Comparison of ENCODE assay signal across 18 mouse cellular contexts in genomic region chr12:37769844-37770243, GRCm38 (mm10). TPM values are rescaled to one million over a fixed set of nuclear protein-coding genes. Genes with fewer than 3 reads are reported as not detected.
A peak's percentile ranks its signal among the peaks of the same experiment; 100 is the strongest.
DNase-seq lines count a peak whose midpoint lies in the region; ATAC-seq lines count a peak whose summit lies in the region.
"Had no signal": no experiment of that assay in that cellular context is flagged by ENCODE, and none has a peak within 500 bp of the region (broad histone marks: within the 10 kb centered on the region; RNA-seq: fewer than 3 reads in every experiment).

No protein-coding gene starts in this region.

- no peak overlapping the region for H3K9ac ChIP-seq in midbrain, embryonic 13.5 days (replicated peaks)
- H3K9ac ChIP-seq in midbrain, embryonic 16.5 days (ENCODE audit: low read depth, low read length), result no peak overlapping the region

- DNase-seq in layer of hippocampus, adult 11-12 months (ENCODE audit: low spot score), result peak; percentile 61
- DNase-seq in layer of hippocampus, postnatal 10 days (ENCODE audit: low spot score in 2 of 2), result no peak
- DNase-seq in fibroblast of lung, adult 2 months (ENCODE audit: low read depth), result peak; percentile 11
- DNase-seq in layer of hippocampus, adult 9-11 months, result peak; percentile 84
- peak; percentile 26 for DNase-seq in right cerebral cortex, postnatal 14 days
- DNase-seq in forebrain, embryonic 10.5 days (ENCODE audit: extremely low spot score, low spot score), result no peak
- DNase-seq: cerebellum, adult 8-10 months; embryo, embryonic 11 days; heart, postnatal 10 days; kidney, postnatal 10 days; lung, adult 2 months; thymus, postnatal 4 days had no signal

- H3K27me3 ChIP-seq in forebrain, embryonic 10.5 days (ENCODE audit: poor library complexity, severe bottlenecking), result no peaks in the 10 kb centered on the region
- H3K27me3 ChIP-seq in midbrain, embryonic 13.5 days, result no peaks in the 10 kb centered on the region
- H3K27me3 ChIP-seq in midbrain, embryonic 16.5 days (ENCODE audit: control insufficient read depth, insufficient read depth, low read depth, low read length), result no peaks in the 10 kb centered on the region
- H3K27me3 ChIP-seq: megakaryocyte, embryonic 14.5 days had no signal

- no peak overlapping the region for H3K4me3 ChIP-seq in forebrain, embryonic 10.5 days
- H3K4me3 ChIP-seq in midbrain, embryonic 13.5 days (replicated peaks), result no peak overlapping the region
- H3K4me3 ChIP-seq in midbrain, embryonic 16.5 days (ENCODE audit: low read depth, low read length), result no peak overlapping the region
- H3K4me3 ChIP-seq: megakaryocyte, embryonic 14.5 days had no signal

- H3K9me3 ChIP-seq in forebrain, embryonic 10.5 days, result no peaks in the 10 kb centered on the region
- H3K9me3 ChIP-seq in midbrain, embryonic 13.5 days, result no peaks in the 10 kb centered on the region
- no peaks in the 10 kb centered on the region for H3K9me3 ChIP-seq in midbrain, embryonic 16.5 days (replicated peaks; ENCODE audit: control insufficient read depth, low read length, poor library complexity, severe bottlenecking)
- H3K9me3 ChIP-seq: megakaryocyte, embryonic 14.5 days had no signal

- H3K27ac ChIP-seq in forebrain, embryonic 10.5 days, result no peak overlapping the region
- no peak overlapping the region for H3K27ac ChIP-seq in midbrain, embryonic 13.5 days
- H3K27ac ChIP-seq in midbrain, embryonic 16.5 days (ENCODE audit: low read length), result no peak overlapping the region

- 90% methylated on average over 1 of the region's 1 CpGs for WGBS in forebrain, embryonic 10.5 days
- 90% methylated on average over 1 of the region's 1 CpGs for WGBS in midbrain, embryonic 13.5 days
- 91% methylated on average over 1 of the region's 1 CpGs for WGBS in midbrain, embryonic 16.5 days

- no peak overlapping the region for H3K4me2 ChIP-seq in midbrain, embryonic 13.5 days (replicated peaks)
- H3K4me2 ChIP-seq in midbrain, embryonic 16.5 days (ENCODE audit: low read length), result no peak overlapping the region

- H3K4me1 ChIP-seq in forebrain, embryonic 10.5 days, result peaks cover 12% of the 10 kb centered on the region
- H3K4me1 ChIP-seq in midbrain, embryonic 13.5 days (replicated peaks), result peaks cover 7% of the 10 kb centered on the region; the same call in 1 of the 2 replicates
- peaks cover 3% of the 10 kb centered on the region; the same call in 1 of the 2 replicates for H3K4me1 ChIP-seq in midbrain, embryonic 16.5 days (ENCODE audit: control insufficient read depth, insufficient read depth, low read length)
- H3K4me1 ChIP-seq: megakaryocyte, embryonic 14.5 days had no signal

- H3K36me3 ChIP-seq in forebrain, embryonic 10.5 days (replicated peaks), result no peaks in the 10 kb centered on the region
- H3K36me3 ChIP-seq in midbrain, embryonic 13.5 days, result no peaks in the 10 kb centered on the region
- no peaks in the 10 kb centered on the region for H3K36me3 ChIP-seq in midbrain, embryonic 16.5 days (ENCODE audit: control insufficient read depth, insufficient read depth, low read length)

- no peak for ATAC-seq in midbrain, embryonic 13.5 days
- ATAC-seq in midbrain, embryonic 16.5 days, result no peak
- ATAC-seq: CD4-positive, CD25-positive, alpha-beta regulatory T cell, adult 4 months; Patski had no signal

RNA-seq across cellular contexts. Expression of gene Dgkb, which starts 47.7 kb away (rescaled TPM):
- total RNA-seq in layer of hippocampus, postnatal 10 days (2021), result 10 to 100 TPM; 75.8 to 85.5 TPM
- 0.55 and 0.71 TPM in 2 replicates for polyA plus RNA-seq in forebrain, embryonic 10.5 days (2016; fragmentation: Nextera tagmentation; extraction: Ambion mirVana)
- polyA plus RNA-seq in midbrain, embryonic 13.5 days (2015; fragmentation: Nextera tagmentation; extraction: Ambion mirVana), result 2.1 and 2.8 TPM in 2 replicates
- polyA plus RNA-seq in midbrain, embryonic 16.5 days (2015; fragmentation: Nextera tagmentation; extraction: Ambion mirVana), result 8.4 and 8.9 TPM in 2 replicates
- total RNA-seq: neutrophil, adult 5-6 weeks had no signal
- polyA plus RNA-seq: Patski had no signal

Comparison
In these comparisons a context has a peak if more than half of its experiments do, and no peak if none do; other contexts are left out.
1. DNase-seq: peak in layer of hippocampus, adult 11-12 months (single experiment), fibroblast of lung, adult 2 months (single experiment), layer of hippocampus, adult 9-11 months (single experiment) and right cerebral cortex, postnatal 14 days (single experiment); none in layer of hippocampus, postnatal 10 days (0 of 2) and forebrain, embryonic 10.5 days (single experiment).